Mouse (Mus musculus) cortical plate, adult 2 months (tissue): Measurements from ENCODE around the gene Lama2.

Experiments
- CTCF ChIP-seq: fragments of 200-500 bp; IDR thresholded peaks from 2 replicates; pipeline ENCODE4 v1.5.1; 2011; ENCODE audit warnings: mild to moderate bottlenecking, control low read depth, low read length; ENCODE audit not compliant: insufficient read depth; ENCODE audit errors: extremely low read depth
- POLR2A ChIP-seq: fragments of 200-500 bp; IDR thresholded peaks from 2 replicates; pipeline ENCODE4 v1.6.1; 2011; ENCODE audit warnings: mild to moderate bottlenecking, low read length, control low read depth; ENCODE audit not compliant: insufficient read depth; ENCODE audit errors: extremely low read depth

DNA sequence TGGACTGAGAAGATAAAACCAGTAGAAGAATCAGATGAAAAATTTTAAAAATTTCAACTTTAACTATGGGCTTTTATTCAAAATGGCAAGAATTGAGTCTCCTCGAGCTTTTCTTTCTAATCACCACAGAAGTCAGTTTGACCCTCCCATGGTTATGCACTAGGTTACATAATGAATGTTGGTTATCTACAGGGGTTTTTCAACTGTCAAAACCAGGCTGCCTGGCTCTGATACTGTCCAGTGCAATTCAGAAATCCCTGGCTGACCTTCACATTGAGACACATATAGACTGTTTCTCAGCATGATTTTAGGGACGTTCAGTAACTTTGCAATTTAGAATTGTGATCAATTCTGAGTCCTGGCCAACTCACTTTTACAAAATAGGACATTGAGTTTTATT is 671.2 kb downstream of the Lama2 start:
- TF ChIP-seq CTCF (no peak), POLR2A (no peak)
